Mouse (Mus musculus): ENCODE results near the gene Spib.

Spib gene

DNA sequence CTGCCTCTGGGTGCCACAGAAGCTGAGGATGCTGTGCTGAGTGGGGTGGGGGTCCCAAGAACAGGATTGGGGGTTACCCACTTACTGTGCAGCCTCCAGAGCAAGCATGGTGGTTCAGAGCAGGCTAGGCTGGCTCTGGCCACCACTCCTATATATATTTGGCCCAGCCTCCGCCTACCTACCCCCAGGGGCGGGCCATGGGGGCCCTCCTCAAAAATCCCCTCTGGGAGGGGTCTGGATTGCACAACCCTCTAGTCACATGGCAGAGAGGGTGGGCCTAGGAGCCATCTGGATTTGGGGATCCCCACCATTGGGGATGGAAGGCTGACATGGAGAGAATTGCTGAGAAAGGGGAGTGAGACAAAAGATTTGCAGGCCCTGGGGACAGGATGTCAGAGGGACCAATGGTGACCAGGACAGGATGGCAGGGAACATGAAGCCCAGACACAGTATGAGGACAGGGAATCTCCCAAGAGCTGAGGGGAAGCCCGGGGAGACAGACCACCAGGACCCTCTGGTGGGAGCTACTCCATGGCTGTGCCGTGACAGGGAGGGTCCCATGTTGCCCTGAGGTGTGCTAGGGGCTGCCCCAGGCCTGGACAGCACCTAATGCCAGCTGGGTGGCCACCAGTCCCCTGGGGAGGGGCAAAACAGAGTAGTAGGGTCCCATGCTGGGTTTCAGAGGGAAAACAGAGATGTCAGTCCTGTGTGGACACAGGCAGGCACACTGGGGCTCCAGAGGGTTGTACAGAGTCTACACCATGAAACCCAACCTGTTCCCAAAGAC lies at the start of gene Spib:
TSS of gene Spib (minus strand) at position 126 of the 787 bp plus-strand sequence.
- DNase-seq (ENCODE audit: low read depth, low spot score), result no peak

DNA sequence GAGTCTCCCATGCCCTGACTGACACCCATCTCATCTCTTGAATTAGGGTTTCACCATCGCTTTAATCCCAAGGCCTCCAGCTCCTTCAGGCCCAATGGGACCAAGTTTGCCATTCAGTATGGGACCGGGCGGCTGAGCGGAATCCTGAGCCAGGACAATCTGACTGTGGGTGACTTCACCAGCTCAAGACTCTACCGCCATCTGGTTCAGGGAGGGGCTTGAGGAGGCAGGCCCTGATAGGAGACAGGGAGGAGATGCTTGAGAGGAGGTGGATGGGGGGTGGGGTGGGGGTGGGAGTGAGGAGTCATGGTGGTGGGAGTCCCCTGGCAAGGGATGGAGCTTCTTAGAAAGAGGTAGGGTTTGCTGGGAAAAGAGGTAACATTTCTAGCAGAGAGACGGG lies 49.8 kb upstream of the Spib start:
- no peak for DNase-seq (ENCODE audit: low read depth, low spot score)

DNA sequence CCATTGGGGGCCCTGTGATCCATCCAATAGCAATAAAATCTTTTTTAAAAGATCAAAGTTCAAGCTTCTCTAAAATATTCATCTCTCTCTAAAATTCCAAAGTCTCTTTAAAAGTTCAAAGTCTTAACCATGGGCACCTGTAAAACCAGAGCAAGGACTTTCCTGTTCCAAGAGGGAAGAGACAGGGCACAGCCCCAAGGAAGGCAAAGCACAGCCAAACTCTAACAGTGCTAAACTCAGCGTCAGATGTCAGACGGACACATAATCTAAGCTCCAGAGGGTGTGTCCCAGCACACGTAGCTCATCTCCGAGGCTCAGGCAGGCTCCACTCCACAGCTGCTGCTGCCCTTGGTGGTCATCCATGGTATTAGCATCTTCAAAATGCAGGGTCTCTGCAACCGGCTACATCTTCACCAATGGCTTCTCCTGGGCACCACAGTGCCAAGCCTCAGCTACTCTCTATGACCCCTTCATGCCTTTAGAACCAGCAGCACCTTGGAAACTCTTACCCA lies 44.5 kb upstream of the Spib start:
- DNase-seq (ENCODE audit: low read depth, low spot score), result no peak

DNA sequence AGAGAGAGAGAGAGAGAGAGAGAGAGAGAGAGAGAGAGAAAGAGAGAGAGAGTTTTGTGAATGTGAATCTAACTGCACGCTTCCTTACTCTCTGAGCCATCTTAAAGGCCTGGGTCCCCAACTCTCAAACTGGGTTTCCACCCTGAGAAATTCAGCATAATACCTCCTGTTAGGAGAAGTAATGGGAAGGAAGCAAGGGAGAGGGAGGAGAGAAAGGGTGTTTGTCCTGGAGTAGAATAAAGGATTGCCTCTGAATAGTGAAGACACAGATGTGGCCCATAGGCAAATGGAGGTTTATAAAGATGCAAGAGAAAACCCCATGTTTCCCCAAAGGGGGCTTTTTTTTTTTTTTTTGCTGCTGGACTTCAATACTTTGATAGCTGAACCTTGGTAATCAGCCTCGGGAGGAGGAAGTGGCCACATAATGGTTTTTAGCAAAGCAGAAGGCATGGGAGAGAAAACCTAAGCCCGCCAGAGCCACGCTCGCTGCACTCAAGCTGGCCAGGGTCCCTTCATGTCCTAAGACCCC lies 41.1 kb upstream of the Spib start:
- no peak for DNase-seq (ENCODE audit: low read depth, low spot score)

DNA sequence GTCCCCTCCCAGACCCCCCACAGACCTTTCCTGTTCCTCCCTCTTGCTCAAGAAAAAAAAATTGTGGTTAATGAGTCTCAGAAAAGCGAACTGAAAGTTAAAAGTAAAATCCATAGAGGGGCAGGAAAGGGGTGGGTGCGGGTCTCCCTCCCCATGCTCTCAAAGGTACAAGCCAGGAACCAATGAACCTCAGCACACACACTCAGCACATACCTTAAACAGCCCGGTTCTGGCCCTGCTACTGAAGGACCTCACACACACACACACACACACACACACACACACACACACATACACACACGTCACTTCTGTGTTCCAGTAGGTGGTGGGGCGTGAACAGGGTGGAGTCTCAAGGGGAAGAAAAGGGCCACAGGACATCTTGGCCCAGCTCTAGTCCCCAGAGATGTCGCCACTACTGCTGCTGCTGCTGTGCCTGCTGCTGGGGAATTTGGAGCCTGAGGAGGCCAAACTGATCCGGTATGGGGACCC lies 40.4 kb upstream of the Spib start, which contains the start of gene Napsa:
TSS of gene Napsa (plus strand) at position 168 of the 489 bp plus-strand sequence.
- DNase-seq (ENCODE audit: low read depth, low spot score), result no peak

DNA sequence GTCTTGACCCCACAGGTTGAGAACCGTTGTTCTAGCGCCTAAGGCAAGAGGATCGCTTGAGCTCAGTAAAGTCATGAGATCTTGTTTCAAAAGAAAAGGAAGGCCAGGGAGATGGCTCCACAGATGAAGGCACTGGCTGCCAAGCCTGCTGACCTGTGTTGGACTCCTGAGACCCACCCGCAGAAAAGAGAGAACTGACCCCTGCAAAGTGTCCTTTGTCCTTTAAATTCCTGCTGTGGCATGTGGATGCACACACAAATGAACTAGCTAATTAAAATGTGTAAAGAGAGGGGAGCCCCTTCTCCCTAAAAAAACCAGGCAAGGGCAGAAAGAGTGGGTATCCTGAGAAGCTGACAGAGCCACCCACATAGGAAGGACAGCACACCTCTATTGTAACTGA lies 39.9 kb upstream of the Spib start:
- DNase-seq (ENCODE audit: low read depth, low spot score), result no peak

DNA sequence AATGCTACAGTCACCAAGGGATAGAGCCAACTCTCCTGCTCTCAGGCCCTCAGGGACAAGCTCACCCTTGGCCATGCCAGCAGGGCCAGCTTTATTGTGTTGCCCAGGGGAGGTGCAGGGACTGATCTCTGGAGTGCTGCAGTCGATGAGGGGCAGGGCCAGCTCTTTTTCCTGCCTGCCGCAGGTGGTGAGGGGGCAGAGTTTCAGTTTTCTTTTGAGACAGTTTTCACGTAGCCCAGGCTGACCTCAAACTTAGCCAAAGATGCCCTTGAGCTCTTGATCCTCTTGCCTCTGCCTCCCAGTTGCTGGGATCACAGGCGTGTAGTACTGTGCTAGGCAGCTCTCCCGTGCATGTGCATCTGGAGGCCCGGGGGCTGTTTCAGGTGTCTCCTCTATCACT lies 39.1 kb upstream of the Spib start:
- DNase-seq (ENCODE audit: low read depth, low spot score), result no peak

DNA sequence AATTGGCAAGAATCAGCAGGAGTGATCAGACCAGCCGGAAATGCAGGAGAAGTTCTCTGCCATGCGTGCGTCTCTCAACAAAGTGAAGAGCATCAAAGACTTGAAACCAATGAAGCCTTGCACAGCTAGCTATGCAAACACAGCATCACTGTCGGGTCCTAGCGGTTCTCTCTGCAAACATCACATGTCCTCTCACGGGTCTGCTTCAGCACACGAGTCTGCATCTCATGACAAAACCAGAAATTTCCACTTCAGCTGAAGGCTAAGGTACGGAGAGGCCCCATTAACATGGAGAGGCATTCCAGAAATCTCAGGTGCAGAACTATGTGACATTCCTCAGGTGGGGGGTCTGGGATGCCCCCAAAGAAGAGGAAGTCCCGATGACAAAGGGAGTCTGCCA lies 36.9 kb upstream of the Spib start:
- DNase-seq (ENCODE audit: low read depth, low spot score), result no peak

DNA sequence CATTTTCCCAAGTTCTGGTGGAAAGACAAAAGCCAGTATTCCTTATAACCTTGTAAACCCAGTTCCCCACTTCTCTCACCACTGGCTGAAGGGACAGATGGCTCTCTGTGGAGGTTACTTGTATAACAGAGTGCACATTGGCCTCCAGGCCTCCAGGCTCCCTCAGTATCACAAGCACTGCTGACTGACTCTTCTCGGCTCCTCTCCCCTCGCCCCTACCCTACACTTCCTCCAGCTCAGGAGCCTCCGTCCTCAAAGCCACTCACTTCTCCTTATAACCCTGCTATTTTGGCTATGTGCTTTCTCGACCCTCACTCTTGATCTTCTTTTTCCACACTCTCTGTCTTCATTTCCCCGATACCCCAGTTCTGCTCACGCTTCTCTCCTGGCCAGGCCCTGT lies 33.5 kb upstream of the Spib start:
- no peak for DNase-seq (ENCODE audit: low read depth, low spot score)

DNA sequence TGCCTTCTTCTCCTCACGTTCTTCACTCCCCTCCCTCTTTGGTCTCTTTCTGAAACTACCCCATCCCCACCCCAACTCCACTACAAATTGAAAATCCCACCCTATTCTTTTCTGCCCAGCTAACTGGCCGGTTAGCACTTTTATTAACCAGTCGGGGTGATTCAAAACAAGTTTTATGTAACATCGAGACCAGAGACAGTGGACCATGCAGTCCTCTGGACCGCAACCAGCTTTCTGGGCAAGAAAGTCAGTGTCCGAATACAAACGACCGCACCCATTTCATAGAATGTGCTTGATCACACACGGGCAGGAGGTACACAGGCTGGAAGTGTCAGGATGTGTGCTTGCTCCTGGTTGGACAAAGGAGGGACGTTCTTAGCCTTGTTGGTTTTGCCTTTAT lies 32.6 kb upstream of the Spib start:
- no peak for DNase-seq (ENCODE audit: low read depth, low spot score)

DNA sequence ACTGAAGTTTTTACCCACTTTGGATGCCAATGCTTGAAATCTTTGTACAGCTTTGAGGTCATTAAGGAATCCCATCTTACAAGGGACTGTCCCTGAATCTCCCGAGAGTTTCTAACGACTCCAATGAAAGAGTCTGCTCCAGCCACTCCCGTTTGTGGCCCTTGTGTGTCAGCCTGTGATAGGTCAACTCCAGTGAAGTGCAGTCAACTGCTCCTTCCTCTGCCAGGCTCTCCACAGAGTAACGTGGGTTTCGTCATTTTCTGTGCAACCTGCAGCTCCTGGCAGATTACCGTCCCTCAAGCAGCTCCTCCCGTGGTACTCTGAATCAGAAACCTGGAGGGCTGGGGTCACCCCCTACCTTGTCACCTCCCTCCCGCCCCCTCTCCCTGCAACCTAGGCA lies 31.4 kb upstream of the Spib start:
- DNase-seq (ENCODE audit: low read depth, low spot score), result no peak

DNA sequence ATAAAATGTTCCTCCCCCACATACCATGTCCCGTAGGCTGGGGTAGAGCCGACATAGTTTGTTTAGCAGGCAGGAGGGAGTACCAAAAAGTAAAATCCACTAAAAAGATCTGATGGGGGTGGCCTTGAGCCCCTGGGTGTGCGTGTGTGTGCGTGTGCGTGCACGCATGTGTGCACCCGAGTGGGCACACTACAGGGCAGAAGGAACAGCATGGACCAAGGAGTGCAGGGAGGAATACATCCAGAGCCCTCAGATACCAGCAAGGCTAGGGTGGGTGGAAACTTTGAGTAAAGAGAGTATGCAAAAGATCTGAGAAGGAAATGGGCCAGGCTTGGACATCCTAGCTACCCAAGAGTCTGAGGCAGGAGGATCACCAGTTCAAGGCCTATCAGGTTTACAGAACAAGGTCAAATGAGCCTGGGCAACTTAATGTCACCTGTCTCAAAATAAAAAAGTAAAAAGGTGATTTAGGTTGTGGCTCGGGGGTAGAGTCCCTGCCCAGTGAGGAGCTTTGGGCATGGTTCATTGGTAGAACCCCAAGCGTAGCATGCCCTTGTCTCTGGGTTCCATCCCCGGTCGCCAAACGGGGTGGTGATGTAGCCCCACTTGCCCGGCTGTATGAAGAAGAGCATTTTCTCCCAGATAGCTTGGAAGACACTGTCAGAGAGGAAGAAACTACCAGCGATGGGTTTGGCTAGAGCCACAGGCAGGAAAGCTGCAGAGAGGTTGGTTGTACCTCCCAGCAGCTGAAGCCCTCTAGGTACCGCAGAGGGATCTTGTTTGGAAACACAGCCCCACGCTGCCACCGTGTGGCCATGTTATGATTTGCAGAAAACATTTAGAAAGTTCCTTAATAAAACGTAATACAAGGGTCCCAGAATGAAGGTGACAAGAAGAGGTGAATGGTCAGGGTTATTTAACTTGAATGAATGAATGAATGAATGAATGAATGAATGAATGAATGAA lies 28.8 kb upstream of the Spib start:
- DNase-seq (ENCODE audit: low read depth, low spot score), result peak; percentile 78

DNA sequence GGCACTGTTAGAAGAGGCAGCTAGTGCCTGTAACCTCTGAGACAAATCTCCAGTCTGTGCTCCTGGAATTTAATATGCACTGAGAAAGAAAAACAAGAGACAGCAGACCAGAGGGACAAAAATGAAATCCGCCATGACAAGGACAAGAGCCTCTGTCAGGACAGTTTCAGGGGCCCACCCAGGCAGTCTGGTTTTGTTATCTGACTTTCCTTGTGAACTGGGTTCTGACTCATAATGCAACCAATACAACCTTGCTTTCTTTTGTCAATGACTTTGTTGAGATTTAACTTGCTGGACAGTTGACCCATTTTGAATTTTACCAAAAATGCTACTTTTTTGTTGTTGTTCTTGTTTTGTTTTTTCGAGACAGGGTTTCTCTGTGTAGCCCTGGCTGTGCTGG lies 25.8 kb upstream of the Spib start:
- no peak for DNase-seq (ENCODE audit: low read depth, low spot score)

DNA sequence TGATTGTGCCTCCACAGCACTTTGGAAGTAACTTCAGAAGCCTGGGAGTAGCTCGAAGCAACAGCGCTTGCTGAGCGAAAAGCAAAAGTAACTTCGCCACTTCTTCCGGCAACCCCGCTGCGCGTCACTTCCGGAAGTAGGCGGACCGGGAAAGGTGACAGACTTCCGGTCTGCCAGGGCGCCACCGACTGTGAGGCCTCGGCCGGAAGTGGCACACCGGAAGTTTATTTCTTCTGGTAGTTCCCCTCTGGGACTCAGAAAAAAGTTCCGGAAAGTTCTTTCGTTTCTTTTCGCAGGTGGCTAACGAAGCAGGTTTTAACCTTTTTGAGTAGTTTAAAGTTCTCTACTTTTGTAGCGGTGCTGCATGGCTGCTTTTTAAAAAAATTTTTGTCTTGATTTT lies 22.0 kb upstream of the Spib start, which contains the start of gene Nr1h2:
TSS of gene Nr1h2 (minus strand) at position 126 of the 400 bp plus-strand sequence.
- DNase-seq (ENCODE audit: low read depth, low spot score), result peak; percentile 91

DNA sequence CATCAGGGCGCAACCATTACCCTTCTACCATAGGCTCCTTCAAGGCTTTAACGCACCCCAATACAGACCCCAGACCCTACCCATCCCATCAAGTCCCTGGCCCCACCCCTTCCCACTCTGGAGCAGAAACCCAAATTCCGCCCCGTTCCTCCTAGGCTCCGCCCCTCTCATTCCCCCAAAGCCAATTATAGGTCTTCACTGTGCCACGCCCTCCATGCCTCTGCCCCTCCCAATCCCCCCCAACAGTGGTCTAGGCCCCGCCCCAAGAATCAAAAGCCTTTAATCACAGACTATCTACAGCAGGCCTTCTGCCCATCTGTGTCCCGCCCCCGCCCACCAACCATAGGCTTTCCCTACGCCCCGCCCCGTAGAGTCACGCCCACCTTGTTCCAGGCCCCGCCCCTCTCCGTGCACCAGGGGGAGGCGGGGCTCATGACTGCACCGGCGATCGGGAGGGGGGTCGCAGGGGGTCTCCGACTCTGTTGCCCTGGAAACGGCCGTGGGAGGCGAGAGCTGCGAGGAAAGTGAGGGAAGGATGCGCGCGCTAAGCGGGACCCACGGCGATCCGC lies 21.4 kb upstream of the Spib start:
- DNase-seq (ENCODE audit: low read depth, low spot score), result peak; percentile 85

DNA sequence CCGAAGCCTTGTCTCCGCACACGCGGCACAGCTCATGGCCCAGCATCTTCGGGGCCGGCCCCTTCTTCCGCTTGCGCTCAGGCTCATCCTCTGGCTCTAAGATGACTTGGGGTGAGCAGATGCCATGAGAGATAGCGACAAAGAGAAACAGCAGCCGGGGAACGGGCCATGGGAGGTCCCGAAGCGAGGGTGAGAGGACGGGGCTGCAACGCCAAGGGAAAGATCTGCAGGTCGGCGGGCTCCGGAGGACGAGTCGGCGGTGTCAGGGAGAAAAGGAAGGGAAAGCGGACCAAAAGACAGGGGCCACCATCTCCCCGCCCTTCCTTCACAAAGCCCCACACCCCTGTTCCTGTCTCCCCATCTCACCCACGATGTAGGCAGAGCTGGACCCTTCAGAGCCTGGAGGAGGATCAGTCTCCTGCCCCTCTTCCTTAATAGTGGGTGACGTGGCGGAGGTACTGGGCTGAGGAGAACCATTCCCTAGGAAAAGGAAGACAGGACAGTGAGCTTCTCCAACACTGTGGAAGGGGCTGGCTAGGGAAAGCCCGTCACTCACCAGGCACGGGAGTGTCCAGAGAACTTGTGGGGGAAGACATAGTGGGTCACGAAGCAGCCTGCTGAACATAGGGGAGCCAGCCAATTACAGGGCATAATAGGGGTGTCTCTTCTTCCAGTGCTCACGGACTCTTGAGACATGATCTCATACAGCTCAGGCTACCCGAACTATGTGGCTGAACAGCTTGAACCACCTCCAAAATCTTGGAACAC lies 20.5 kb upstream of the Spib start:
- no peak for DNase-seq (ENCODE audit: low read depth, low spot score)

DNA sequence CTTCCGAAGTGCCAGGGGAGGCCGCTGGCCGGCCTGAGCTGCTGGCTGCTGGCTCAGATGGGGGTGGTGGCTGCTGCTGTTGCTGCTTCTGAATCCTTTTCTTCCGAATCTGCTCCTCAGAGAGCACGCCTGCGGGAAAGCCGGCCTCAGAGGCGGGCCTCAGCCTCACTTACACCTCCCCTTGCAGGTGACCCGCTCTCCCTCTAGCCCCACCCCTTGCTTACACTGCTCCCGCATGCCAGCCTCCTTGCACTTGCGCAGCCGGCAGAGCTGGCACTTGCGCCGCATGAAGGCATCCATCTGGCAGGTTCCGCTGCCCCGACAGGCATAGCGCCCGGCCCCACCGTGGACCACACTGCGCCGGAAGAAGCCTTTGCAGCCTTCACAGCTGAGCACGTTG lies 19.9 kb upstream of the Spib start:
- no peak for DNase-seq (ENCODE audit: low read depth, low spot score)

DNA sequence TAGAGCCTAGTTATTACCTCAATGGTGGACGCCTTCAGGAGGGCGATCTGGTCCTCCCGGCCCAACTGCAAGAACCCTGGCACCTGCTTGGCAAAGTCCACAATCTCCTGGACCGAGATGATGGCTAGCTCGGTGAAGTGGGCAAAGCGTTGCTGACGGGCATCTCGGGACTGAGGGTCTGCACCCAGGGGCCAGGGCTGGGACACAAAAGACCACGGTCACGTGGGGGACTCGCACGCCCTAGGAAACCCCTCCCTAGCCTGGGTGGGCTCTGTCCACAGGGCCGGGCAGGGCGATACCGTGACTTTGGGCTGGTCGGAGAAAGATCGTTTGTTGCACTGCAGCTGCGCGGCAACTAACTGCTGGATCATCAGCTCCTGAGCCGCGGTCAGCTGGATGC lies 19.4 kb upstream of the Spib start:
- no peak for DNase-seq (ENCODE audit: low read depth, low spot score)

DNA sequence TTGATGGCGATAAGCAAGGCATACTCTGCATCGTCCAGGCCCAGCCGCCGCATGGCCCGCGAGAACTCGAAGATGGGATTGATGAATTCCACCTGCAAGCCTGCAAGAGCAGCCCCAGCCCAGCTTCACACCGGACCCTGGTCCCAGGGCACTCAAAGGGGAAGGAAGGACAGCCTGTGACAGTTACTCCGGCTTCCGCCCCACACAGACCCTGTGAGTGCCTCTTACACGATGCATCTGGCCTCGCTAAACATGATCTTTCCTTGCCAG lies 18.5 kb upstream of the Spib start:
- no peak for DNase-seq (ENCODE audit: low read depth, low spot score)

DNA sequence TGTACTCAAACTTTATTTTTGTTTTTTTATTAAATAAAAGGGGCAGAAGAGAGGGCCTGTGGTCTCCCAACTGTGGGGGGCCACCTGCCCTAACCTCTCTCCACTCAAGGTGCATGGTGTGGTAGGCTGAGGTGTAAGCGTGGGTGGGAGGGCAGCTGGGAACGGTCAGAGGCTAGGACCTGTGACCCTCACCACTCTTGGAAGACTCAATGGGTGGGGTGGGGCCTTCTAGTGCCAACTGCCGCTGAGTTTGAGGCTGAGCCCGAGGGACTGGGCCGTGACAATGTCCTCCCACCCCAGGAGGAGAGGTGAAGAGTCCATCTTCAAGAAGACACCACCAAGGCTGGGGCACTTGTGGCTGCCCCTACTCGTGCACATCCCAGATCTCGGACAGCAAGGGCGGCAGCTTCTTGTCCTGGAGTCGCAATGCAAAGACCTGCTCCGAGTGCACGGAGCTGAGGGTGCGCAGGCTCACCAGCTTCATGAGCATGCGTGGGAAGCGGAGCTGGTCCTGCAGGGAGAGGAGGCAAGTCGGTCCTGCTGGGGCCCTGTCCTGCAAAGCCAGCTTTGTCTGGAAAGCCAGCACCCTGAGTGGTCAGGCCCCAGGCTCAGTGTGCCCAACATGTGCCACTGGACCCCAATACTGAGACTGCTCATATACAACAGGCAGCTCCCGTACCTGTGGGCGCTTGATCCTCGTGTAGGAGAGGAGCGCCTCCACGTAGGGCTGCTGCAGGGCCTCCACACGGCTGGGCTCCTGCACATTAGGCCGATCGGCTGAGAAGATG lies 17.9 kb upstream of the Spib start:
- no peak for DNase-seq (ENCODE audit: low read depth, low spot score)

All from embryo, embryonic 11.5 days (tissue).